Mouse (Mus musculus): ENCODE data around the gene Gm7980. TPM values are rescaled to one million over a fixed set of nuclear protein-coding genes. Genes with fewer than 3 reads are reported as not detected.
"Not testable (repeated sequence)": the region's sequence is repeated elsewhere in the genome, so short reads cannot be mapped to it uniquely, and the experiment has no call there.

Gene Gm7980
- polyA plus RNA-seq (2016; fragmentation: Nextera tagmentation; extraction: Ambion mirVana) = not detected in 2 replicates

DNA sequence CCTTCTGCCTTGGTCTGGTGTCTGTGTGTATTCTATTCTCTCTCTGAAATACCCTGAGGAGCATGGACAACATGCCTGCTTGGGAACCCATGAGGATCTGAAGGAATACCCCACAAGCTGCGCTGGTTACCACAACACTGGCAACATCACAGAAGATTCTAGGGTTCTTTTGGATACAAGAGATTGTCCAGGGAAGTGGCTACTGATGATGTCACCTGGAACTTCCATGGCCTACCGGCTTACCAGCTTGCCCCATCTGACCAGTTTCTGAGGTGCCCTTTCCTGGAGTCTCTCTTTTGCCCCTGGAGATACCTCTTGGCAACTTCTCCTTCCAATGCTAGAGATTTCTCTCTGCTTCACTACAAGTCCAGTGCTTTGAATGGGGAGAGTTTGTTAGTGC lies at the start of gene Gm7980:
Gene Gm7980, minus strand, starts transcription at position 101 of the 400 bp plus-strand sequence.
- not testable (repeated sequence) for DNase-seq (ENCODE audit: low spot score); H3K27ac ChIP-seq; H3K27me3 ChIP-seq (ENCODE audit: insufficient read depth, poor library complexity, severe bottlenecking); H3K4me3 ChIP-seq; H3K36me3 ChIP-seq; H3K4me1 ChIP-seq (replicated peaks); H3K9me3 ChIP-seq
- WGBS = no CpG with 5 or more reads among the region's 2 CpGs

DNA sequence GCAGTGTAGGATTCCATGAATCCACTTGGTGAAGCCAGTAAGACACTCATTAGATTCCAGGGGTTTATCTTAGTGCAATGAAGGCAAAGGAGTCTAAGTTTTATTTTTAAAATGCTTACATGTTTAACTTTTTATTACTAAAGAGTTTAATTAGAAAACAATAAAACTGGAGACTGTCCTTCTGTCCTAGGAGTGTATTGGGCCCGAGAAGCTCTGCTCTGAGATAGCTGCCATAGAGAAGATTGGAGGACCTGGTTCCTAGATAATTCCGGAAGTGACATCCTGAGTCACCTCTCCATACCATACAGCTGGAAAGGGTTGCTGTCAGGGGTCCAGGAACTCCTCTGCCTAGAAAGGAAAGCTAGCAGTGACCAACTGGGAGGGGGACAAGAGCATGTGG lies 36.6 kb upstream of the Gm7980 start, which contains the start of gene 1700024B05Rik:
Gene 1700024B05Rik, plus strand, starts transcription at position 301 of the 400 bp plus-strand sequence.
- H3K36me3 ChIP-seq; H3K9me3 ChIP-seq; H3K4me3 ChIP-seq; H3K4me1 ChIP-seq (replicated peaks); H3K27ac ChIP-seq; DNase-seq (ENCODE audit: low spot score); H3K27me3 ChIP-seq (ENCODE audit: insufficient read depth, poor library complexity, severe bottlenecking): not testable (repeated sequence)
- WGBS = 98% methylated on average over 2 of the region's 2 CpGs

DNA sequence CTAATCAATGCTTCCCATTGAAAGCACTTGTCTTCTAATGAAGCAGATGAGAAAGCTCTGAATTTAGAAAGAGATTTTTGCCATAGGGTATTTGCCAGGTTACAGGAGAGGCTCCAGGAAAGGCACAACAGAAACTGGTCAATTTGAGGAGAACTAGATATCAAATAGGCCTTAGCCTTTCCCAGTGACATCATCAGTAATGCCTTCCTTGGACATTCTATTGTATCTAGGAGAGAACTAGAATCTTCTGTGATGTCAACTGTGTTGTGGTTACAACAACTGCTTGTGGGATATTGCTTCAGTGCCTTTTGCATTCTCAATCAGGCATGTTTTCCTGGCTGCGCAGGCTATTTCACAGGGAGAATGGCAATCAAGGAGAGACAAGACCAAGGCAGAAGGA lies 17.6 kb upstream of the Gm7980 start, which contains the start of gene 1700049E17Rik1:
Gene 1700049E17Rik1, plus strand, starts transcription at position 301 of the 400 bp plus-strand sequence.
- H3K4me3 ChIP-seq; H3K36me3 ChIP-seq; H3K27me3 ChIP-seq (ENCODE audit: insufficient read depth, poor library complexity, severe bottlenecking); H3K4me1 ChIP-seq (replicated peaks); H3K27ac ChIP-seq; H3K9me3 ChIP-seq; DNase-seq (ENCODE audit: low spot score): not testable (repeated sequence)
- no CpG with 5 or more reads among the region's 1 CpGs for WGBS

Other genes with a start within 250 kb of the Gm7980 start
- gene Gm8068, start 205.4 kb downstream of the Gm7980 start, polyA plus RNA-seq (2016; fragmentation: Nextera tagmentation; extraction: Ambion mirVana) = not detected in 2 replicates
- not detected in 2 replicates for gene Gm7929, start 156.7 kb downstream of the Gm7980 start, polyA plus RNA-seq (2016; fragmentation: Nextera tagmentation; extraction: Ambion mirVana)
- not detected in 2 replicates for gene Gm47189, start 134.8 kb downstream of the Gm7980 start, polyA plus RNA-seq (2016; fragmentation: Nextera tagmentation; extraction: Ambion mirVana)
- not detected in 2 replicates for gene 1700049E17Rik1, start 17.7 kb upstream of the Gm7980 start, polyA plus RNA-seq (2016; fragmentation: Nextera tagmentation; extraction: Ambion mirVana)
- not detected in 2 replicates for gene 1700024B05Rik, start 36.7 kb upstream of the Gm7980 start, polyA plus RNA-seq (2016; fragmentation: Nextera tagmentation; extraction: Ambion mirVana)
- gene Gm6401, start 60.6 kb upstream of the Gm7980 start, polyA plus RNA-seq (2016; fragmentation: Nextera tagmentation; extraction: Ambion mirVana) = not detected in 2 replicates
- gene Gm3543, start 76.0 kb upstream of the Gm7980 start, polyA plus RNA-seq (2016; fragmentation: Nextera tagmentation; extraction: Ambion mirVana) = not detected in 2 replicates
- not detected in 2 replicates for gene Gm7951, start 210.1 kb upstream of the Gm7980 start, polyA plus RNA-seq (2016; fragmentation: Nextera tagmentation; extraction: Ambion mirVana)

Data from hindbrain, embryonic 10.5 days (tissue).